9 mouse cellular contexts compared by ENCODE assay signal in genomic region chr8:22228621-22229020, GRCm38 (mm10). TPM values are rescaled to one million over a fixed set of nuclear protein-coding genes. Genes with fewer than 3 reads are reported as not detected.
DNase-seq lines count a peak whose midpoint lies in the region; TF ChIP-seq lines count a peak whose summit lies in the region.
"Had no signal": no experiment of that assay in that cellular context is flagged by ENCODE, and none has a peak within 500 bp of the region (broad histone marks: within the 10 kb centered on the region; RNA-seq: fewer than 3 reads in every experiment).

No protein-coding gene starts in this region.

- no peak for DNase-seq in gastrocnemius, adult 2 months
- DNase-seq in gastrocnemius, postnatal 14 days, result no peak
- DNase-seq in kidney, adult 9 months, result peak; percentile 17
- DNase-seq in naive thymus-derived CD4-positive, alpha-beta T cell, adult 2 months (ENCODE audit: low read depth), result peak; percentile 40
- DNase-seq in natural killer cell, adult 2 months (ENCODE audit: low spot score in 2 of 2), result no peak
- DNase-seq in cerebellum, adult 2 months, result no peak
- no peak for DNase-seq in right cerebral cortex, postnatal 10 days (ENCODE audit: low spot score in 2 of 2)

- TF ChIP-seq POLR2A in bone marrow macrophage, adult 2 months (IDR thresholded peaks at IDR 0.05; ENCODE audit: borderline replicate concordance, low read depth, low read length), result no peak
- TF ChIP-seq POLR2A in cerebellum, adult 2 months (IDR thresholded peaks at IDR 0.05; ENCODE audit: borderline replicate concordance, insufficient read depth, low read length), result no peak

- 35% methylated on average over 7 of the region's 7 CpGs for WGBS in cerebellum, adult 2 months

- peak overlapping the region; percentile 67 for H3K27ac ChIP-seq in gastrocnemius, adult 2 months
- peak overlapping the region; percentile 48; the same call in 1 of the 2 replicates for H3K27ac ChIP-seq in bone marrow macrophage, adult 2 months (ENCODE audit: insufficient read depth, low read depth, low read length)
- H3K27ac ChIP-seq in cerebellum, adult 2 months (ENCODE audit: insufficient read depth, low read length), result no peak overlapping the region

- no peak for TF ChIP-seq CTCF in gastrocnemius, adult 2 months (IDR thresholded peaks at IDR 0.05)
- no peak for TF ChIP-seq CTCF in bone marrow macrophage, adult 2 months (IDR thresholded peaks at IDR 0.05; ENCODE audit: low read depth, low read length)
- TF ChIP-seq CTCF in cerebellum, adult 2 months (IDR thresholded peaks at IDR 0.05; ENCODE audit: borderline replicate concordance, insufficient read depth, low read depth, low read length), result no peak

- no peaks in the 10 kb centered on the region; the same call in 1 of the 2 replicates for H3K27me3 ChIP-seq in cerebellum, adult 2 months (ENCODE audit: control insufficient read depth, insufficient read depth, low read length)
- H3K27me3 ChIP-seq: Patski had no signal

- H3K4me3 ChIP-seq in gastrocnemius, adult 2 months, result peak overlapping the region; percentile 77
- H3K4me3 ChIP-seq in bone marrow macrophage, adult 2 months (ENCODE audit: insufficient read depth, low read length), result peak overlapping the region; percentile 9; the same call in 1 of the 2 replicates
- no peak overlapping the region for H3K4me3 ChIP-seq in cerebellum, adult 2 months (replicated peaks; ENCODE audit: insufficient read depth, low read depth, low read length)

- H3K4me1 ChIP-seq in bone marrow macrophage, adult 2 months (ENCODE audit: control insufficient read depth, insufficient read depth, low read length), result peaks cover 11% of the 10 kb centered on the region
- H3K4me1 ChIP-seq in cerebellum, adult 2 months (ENCODE audit: control insufficient read depth, insufficient read depth, low read length), result no peaks in the 10 kb centered on the region

- intact Hi-C loops in gastrocnemius, adult 2 months (cut with DNase I), result no loop called here
- intact Hi-C loops in gastrocnemius, postnatal 14 days (cut with DNase I; ENCODE audit: low total_unique reads), result no loop called here

RNA-seq across cellular contexts. Expression of gene Thsd1, which starts 1.5 kb away (rescaled TPM):
- total RNA-seq in gastrocnemius, adult 2 months (2021), result 1 to 10 TPM; 1.6 to 1.9 TPM
- 1 to 10 TPM; 4.1 to 4.2 TPM for total RNA-seq in gastrocnemius, postnatal 14 days (2021)
- polyA plus RNA-seq in bone marrow macrophage, adult 2 months (2012; ENCODE audit: insufficient read depth, insufficient read length, missing spikeins), result 2.5 and 3.3 TPM in 2 replicates
- 4.5 and 5.2 TPM in 2 replicates for polyA plus RNA-seq in cerebellum, adult 2 months (2012; rRNA removed)

RNA-seq across cellular contexts. Expression of gene Vps36, which starts 36.0 kb away (rescaled TPM):
- total RNA-seq in gastrocnemius, adult 2 months (2021), result 10 to 100 TPM; 31.6 to 31.8 TPM
- total RNA-seq in gastrocnemius, postnatal 14 days (2021), result 10 to 100 TPM; 27.3 to 27.4 TPM
- 27.4 and 34.3 TPM in 2 replicates for polyA plus RNA-seq in bone marrow macrophage, adult 2 months (2012; ENCODE audit: insufficient read depth, insufficient read length, missing spikeins)
- 20.5 and 20.9 TPM in 2 replicates for polyA plus RNA-seq in cerebellum, adult 2 months (2012; rRNA removed)

RNA-seq across cellular contexts. Expression of gene Ckap2, which starts 43.0 kb away (rescaled TPM):
- total RNA-seq in gastrocnemius, adult 2 months (2021), result not detected
- total RNA-seq in gastrocnemius, postnatal 14 days (2021), result 1 to 10 TPM; 2.9 to 3.2 TPM
- 22.0 and 30.3 TPM in 2 replicates for polyA plus RNA-seq in bone marrow macrophage, adult 2 months (2012; ENCODE audit: insufficient read depth, insufficient read length, missing spikeins)
- 0.71 and 1.1 TPM in 2 replicates for polyA plus RNA-seq in cerebellum, adult 2 months (2012; rRNA removed)

RNA-seq across cellular contexts. Expression of gene Tpte, which starts 54.6 kb away (rescaled TPM):
- total RNA-seq in gastrocnemius, adult 2 months (2021), result not detected
- total RNA-seq in gastrocnemius, postnatal 14 days (2021), result not detected
- not detected in 2 replicates for polyA plus RNA-seq in bone marrow macrophage, adult 2 months (2012; ENCODE audit: insufficient read depth, insufficient read length, missing spikeins)
- 0.03 TPM in 1 of 2 replicates, not detected in the other for polyA plus RNA-seq in cerebellum, adult 2 months (2012; rRNA removed)
- polyA plus RNA-seq: Patski had no signal

Comparison
In these comparisons a context has a peak if more than half of its experiments do, and no peak if none do; other contexts are left out.
1. DNase-seq: peak in kidney, adult 9 months (single experiment) and naive thymus-derived CD4-positive, alpha-beta T cell, adult 2 months (single experiment); none in gastrocnemius, adult 2 months (single experiment), gastrocnemius, postnatal 14 days (single experiment), natural killer cell, adult 2 months (0 of 2), cerebellum, adult 2 months (0 of 2) and right cerebral cortex, postnatal 10 days (0 of 2).